Mouse (Mus musculus) bone marrow macrophage, adult 2 months (primary cell): ENCODE data around the gene Pbx1.

Experiments
- CTCF ChIP-seq: IDR thresholded peaks from 2 replicates; pipeline ENCODE4 v1.5.1; 2012; ENCODE audit warnings: low read depth, mild to moderate bottlenecking, low read length, moderate library complexity
- POLR2A ChIP-seq: IDR thresholded peaks from 2 replicates; pipeline ENCODE4 v1.6.1; 2012; ENCODE audit warnings: mild to moderate bottlenecking, low read depth, low read length, borderline replicate concordance

GRCm38 (mm10) chr1:168299928-168300365, 132.1 kb downstream of the Pbx1 start:
- TF ChIP-seq CTCF (no peak), POLR2A (no peak)
